Mouse (Mus musculus) pancreas, adult 10 weeks (tissue): ENCODE measurements around the gene CT030661.1. TPM values are rescaled to one million over a fixed set of nuclear protein-coding genes. Genes with fewer than 3 reads are reported as not detected.

Experiments
- polyA plus RNA-seq: library from polyadenylated mRNA; stranded (reverse); fragments of 350-450 nt; fragmentation: Illumina TruSeq; extraction: RNeasy Lipid Tissue Mini Kit (QIAGEN cat#74804); gene quantifications from one replicate; pipeline ENCODE4 v1.2.3, GENCODE M21; 2015; ENCODE audit warnings: low read depth, low replicate concordance; ENCODE audit not compliant: insufficient read depth

Gene CT030661.1
- polyA plus RNA-seq = 3.5 TPM

DNA sequence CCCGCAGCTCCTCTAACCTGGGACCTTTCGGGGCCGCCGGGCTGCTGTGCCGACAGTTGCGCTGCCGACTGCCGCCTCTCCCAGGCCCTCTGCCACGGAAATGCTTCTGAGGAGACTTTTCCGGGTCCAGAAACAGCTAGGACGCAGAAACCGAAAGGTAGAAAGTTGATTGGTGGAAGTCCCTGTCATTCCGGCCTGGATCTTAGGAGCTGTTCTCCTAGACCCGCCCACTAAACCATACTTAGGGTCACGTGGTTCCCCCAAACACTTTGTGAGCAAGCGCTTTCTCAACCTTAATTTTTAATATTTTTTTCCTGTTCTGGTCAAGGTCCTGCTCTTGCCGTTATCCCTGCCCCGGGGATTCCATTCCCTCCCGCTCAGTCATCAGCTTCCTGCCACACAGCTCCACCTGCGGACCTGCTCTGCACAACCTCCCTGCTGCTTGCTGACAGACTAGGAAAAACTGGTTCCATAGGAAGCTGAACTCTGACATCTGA lies at the start of gene CT030661.1:
TSS of gene CT030661.1 (minus strand) at position 108 of the 497 bp plus-strand sequence.

DNA sequence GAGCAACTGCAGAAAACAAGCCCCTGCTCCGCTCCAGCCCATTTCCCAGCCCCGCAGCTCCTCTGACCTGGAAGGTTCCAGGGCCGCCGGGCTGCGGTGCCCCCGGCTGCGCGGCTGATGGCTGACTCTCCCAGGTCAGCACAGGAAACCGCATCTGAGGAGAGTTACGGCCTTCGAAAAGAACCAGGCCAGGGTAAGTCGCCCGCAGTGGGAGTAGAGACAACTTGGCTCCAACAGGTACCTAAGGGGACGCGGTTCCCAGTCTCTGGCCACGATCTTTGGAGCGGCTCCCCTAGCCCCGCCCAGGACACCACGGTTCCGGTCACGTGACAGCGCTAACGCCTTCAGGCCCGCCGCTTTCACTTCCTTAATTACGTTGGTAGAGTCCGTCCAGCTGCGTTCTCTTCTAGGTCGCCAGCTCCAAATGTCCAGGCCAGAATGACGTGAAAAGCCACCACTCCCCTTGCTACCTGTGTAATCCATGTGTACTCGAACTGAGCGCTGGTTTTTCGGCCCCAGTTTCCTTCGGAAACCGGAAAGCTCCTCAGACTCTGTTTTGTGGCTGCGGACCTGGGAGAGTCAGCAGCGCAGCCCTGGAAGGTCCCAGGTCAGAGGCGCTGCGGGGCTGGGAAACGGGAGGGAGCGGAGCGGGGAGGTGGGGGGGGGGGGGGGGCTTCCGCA lies 46.6 kb upstream of the CT030661.1 start, which contains the start of the genes Zfp944 and Zfp758:
TSS of gene Zfp944 (minus strand) at position 300 of the 681 bp plus-strand sequence.
TSS of gene Zfp758 (plus strand) at position 353 of the 681 bp plus-strand sequence.

Other genes starting within 250 kb of the CT030661.1 start
- gene Zfp947, start 148.6 kb downstream of the CT030661.1 start, polyA plus RNA-seq = 0.74 TPM
- gene Zfp994, start 89.2 kb downstream of the CT030661.1 start, polyA plus RNA-seq = 1.3 TPM
- gene Zfp944, start 46.6 kb upstream of the CT030661.1 start, polyA plus RNA-seq = 2.4 TPM
- 2.3 TPM for gene Zfp758, start 46.6 kb upstream of the CT030661.1 start, polyA plus RNA-seq
- gene Zfp946, start 109.4 kb upstream of the CT030661.1 start, polyA plus RNA-seq = 4.0 TPM